Mouse (Mus musculus) MEL (cell line): ENCODE measurements around the gene Pom121l2. TPM values are rescaled to one million over a fixed set of nuclear protein-coding genes. Genes with fewer than 3 reads are reported as not detected.
A peak's percentile ranks its signal among the peaks of the same experiment; 100 is the strongest.

ENCODE experiments used
- DNase-seq: peaks from one replicate; pipeline ENCODE4 v3.0.0; 2011; ENCODE audit warnings: low read depth, low spot score
- H3K27ac ChIP-seq: 2 replicates; pipeline ENCODE4 v1.5.1; 2012; ENCODE audit warnings: low read depth, mild to moderate bottlenecking, control low read depth, low read length, moderate library complexity; ENCODE audit not compliant: control insufficient read depth
- H3K27me3 ChIP-seq, 2 experiments: fragments of 150-350 bp in 1 of 2; sonication (generic) in 1 of 2; 2 replicates each; pipeline ENCODE4 v1.6.1; 2012; ENCODE audit warnings: low read length in 2 of 2, mild to moderate bottlenecking in 2 of 2, improper control_type of control experiment in 1 of 2, moderate library complexity in 1 of 2; ENCODE audit not compliant: insufficient read depth in 2 of 2, control insufficient read depth in 1 of 2
- H3K36me3 ChIP-seq, 2 experiments: 2 replicates each; pipeline ENCODE4 v1.6.1; 2012 to 2014; ENCODE audit warnings: low read length in 2 of 2, improper control_type of control experiment in 1 of 2, inconsistent platforms in 1 of 2, mild to moderate bottlenecking in 1 of 2; ENCODE audit not compliant: insufficient read depth in 2 of 2, control insufficient read depth in 1 of 2
- H3K4me1 ChIP-seq, 2 experiments: fragments of 150-350 bp in 1 of 2; sonication (generic) in 1 of 2; 2 replicates each; pipeline ENCODE4 v1.6.1; 2012; ENCODE audit warnings: low read length in 2 of 2, improper control_type of control experiment in 1 of 2, mild to moderate bottlenecking in 1 of 2; ENCODE audit not compliant: insufficient read depth in 2 of 2, control insufficient read depth in 1 of 2
- H3K4me3 ChIP-seq, 2 experiments: fragments of 150-350 bp in 1 of 2; sonication (generic) in 1 of 2; 2 replicates each; pipeline ENCODE4 v1.5.1; 2012; ENCODE audit warnings: low read depth in 2 of 2, low read length in 2 of 2, mild to moderate bottlenecking in 2 of 2, moderate library complexity in 2 of 2, control low read depth in 1 of 2, improper control_type of control experiment in 1 of 2; ENCODE audit not compliant: control insufficient read depth in 1 of 2, insufficient read depth in 1 of 2
- H3K79me2 ChIP-seq: 2 replicates; pipeline ENCODE4 v1.6.1; 2012; ENCODE audit warnings: mild to moderate bottlenecking, low read length, moderate library complexity; ENCODE audit not compliant: control insufficient read depth, poor library complexity, insufficient read depth
- H3K9ac ChIP-seq: 2 replicates; pipeline ENCODE4 v1.6.1; 2012; ENCODE audit warnings: low read depth, mild to moderate bottlenecking, control low read depth, low read length, moderate library complexity; ENCODE audit not compliant: control insufficient read depth, poor library complexity, severe bottlenecking
- H3K9me3 ChIP-seq: fragments of 150-350 bp; sonication (generic); replicated peaks from 2 replicates; pipeline ENCODE4 v1.6.1; 2012; ENCODE audit warnings: mild to moderate bottlenecking, low read length, improper control_type of control experiment, moderate library complexity; ENCODE audit not compliant: insufficient read depth
- CHD1 ChIP-seq: IDR thresholded peaks from 2 replicates; pipeline ENCODE4 v1.6.1; 2012; ENCODE audit warnings: low read depth, mild to moderate bottlenecking, inconsistent platforms, low read length, improper control_type of control experiment
- CHD2 ChIP-seq: IDR thresholded peaks from 2 replicates; pipeline ENCODE4 v1.6.1; 2011; ENCODE audit warnings: low read length, improper control_type of control experiment
- E2F4 ChIP-seq: IDR thresholded peaks from 2 replicates; pipeline ENCODE4 v1.6.1; 2011; ENCODE audit warnings: low read depth, low read length, improper control_type of control experiment, borderline replicate concordance
- ELF1 ChIP-seq: IDR thresholded peaks from 2 replicates; pipeline ENCODE4 v1.6.1; 2014; ENCODE audit warnings: low read depth, mild to moderate bottlenecking, inconsistent platforms, low read length, improper control_type of control experiment, moderate library complexity
- EP300 ChIP-seq, 2 experiments: IDR thresholded peaks; 2 replicates each; pipeline ENCODE4 v1.6.1; 2011; ENCODE audit warnings: improper control_type of control experiment in 2 of 2, low read length in 2 of 2, low read depth in 1 of 2, mild to moderate bottlenecking in 1 of 2
- GABPA ChIP-seq: IDR thresholded peaks from 2 replicates; pipeline ENCODE4 v1.6.1; 2012; ENCODE audit warnings: low read depth, mild to moderate bottlenecking, inconsistent platforms, low read length, improper control_type of control experiment, moderate library complexity
- GATA1 ChIP-seq: IDR thresholded peaks from 2 replicates; pipeline ENCODE4 v1.6.1; 2011; ENCODE audit warnings: low read depth, low read length, improper control_type of control experiment
- HCFC1 ChIP-seq: IDR thresholded peaks from 2 replicates; pipeline ENCODE4 v1.6.1; 2012; ENCODE audit warnings: low read depth, mild to moderate bottlenecking, inconsistent platforms, low read length, improper control_type of control experiment, moderate library complexity
- KAT2A ChIP-seq: conservative IDR thresholded peaks from 2 replicates; pipeline ENCODE4 v1.6.1; 2012; ENCODE audit warnings: low read depth, low read length, improper control_type of control experiment, inconsistent platforms
- MAFK ChIP-seq: IDR thresholded peaks from 2 replicates; pipeline ENCODE4 v1.6.1; 2011; ENCODE audit warnings: low read depth, mild to moderate bottlenecking, low read length, improper control_type of control experiment, borderline replicate concordance
- MEF2A ChIP-seq: IDR thresholded peaks from 2 replicates; pipeline ENCODE4 v1.6.1; 2014; ENCODE audit warnings: low read depth, mild to moderate bottlenecking, inconsistent platforms, low read length, improper control_type of control experiment; ENCODE audit not compliant: poor library complexity, insufficient replicate concordance, severe bottlenecking; ENCODE audit errors: extremely low read depth
- MYB ChIP-seq: IDR thresholded peaks from 2 replicates; pipeline ENCODE4 v1.6.1; 2011; ENCODE audit warnings: mild to moderate bottlenecking, low read depth, low read length, improper control_type of control experiment
- MYC ChIP-seq: IDR thresholded peaks from 2 replicates; pipeline ENCODE4 v1.6.1; 2011; ENCODE audit warnings: low read depth, mild to moderate bottlenecking, low read length, improper control_type of control experiment, moderate library complexity
- NELFE ChIP-seq: IDR thresholded peaks from 2 replicates; pipeline ENCODE4 v1.6.1; 2011; ENCODE audit warnings: low read depth, low read length, improper control_type of control experiment
- NRF1 ChIP-seq: IDR thresholded peaks from 2 replicates; pipeline ENCODE4 v1.6.1; 2014; ENCODE audit warnings: low read depth, mild to moderate bottlenecking, inconsistent platforms, low read length, improper control_type of control experiment, moderate library complexity; ENCODE audit not compliant: poor library complexity, insufficient read depth, severe bottlenecking
- POLR2AphosphoS5 ChIP-seq: IDR thresholded peaks from 2 replicates; pipeline ENCODE4 v1.6.1; 2012; ENCODE audit warnings: low read depth, borderline replicate concordance, mild to moderate bottlenecking, inconsistent platforms, low read length, moderate library complexity, mixed read lengths
- RAD21 ChIP-seq: IDR thresholded peaks from 2 replicates; pipeline ENCODE4 v1.6.1; 2011; ENCODE audit warnings: mild to moderate bottlenecking, low read depth, low read length, improper control_type of control experiment
- SIN3A ChIP-seq: IDR thresholded peaks from 2 replicates; pipeline ENCODE4 v1.6.1; 2012; ENCODE audit warnings: low read length, improper control_type of control experiment, inconsistent platforms
- SMC3 ChIP-seq: IDR thresholded peaks from 2 replicates; pipeline ENCODE4 v1.6.1; 2011; ENCODE audit warnings: low read depth, low read length, improper control_type of control experiment
- TAL1 ChIP-seq: IDR thresholded peaks from 2 replicates; pipeline ENCODE4 v1.6.1; 2012; ENCODE audit warnings: mild to moderate bottlenecking, inconsistent platforms, low read length, moderate library complexity, mixed read lengths
- TBP ChIP-seq: IDR thresholded peaks from 2 replicates; pipeline ENCODE4 v1.8.0; 2011; ENCODE audit warnings: low read depth, low read length, improper control_type of control experiment
- UBTF ChIP-seq: IDR thresholded peaks from 2 replicates; pipeline ENCODE4 v1.6.1; 2012; ENCODE audit warnings: low read depth, mild to moderate bottlenecking, inconsistent platforms, low read length, improper control_type of control experiment, moderate library complexity, borderline replicate concordance; ENCODE audit not compliant: insufficient read depth
- USF1 ChIP-seq: IDR thresholded peaks from 2 replicates; pipeline ENCODE4 v1.6.1; 2014; ENCODE audit warnings: low read depth, mild to moderate bottlenecking, inconsistent platforms, low read length, improper control_type of control experiment, moderate library complexity
- USF2 ChIP-seq, 2 experiments: IDR thresholded peaks; 2 replicates each; pipeline ENCODE4 v1.6.1; 2011 to 2012; ENCODE audit warnings: improper control_type of control experiment in 2 of 2, low read length in 2 of 2, borderline replicate concordance in 1 of 2, inconsistent platforms in 1 of 2, low read depth in 1 of 2, mild to moderate bottlenecking in 1 of 2; ENCODE audit not compliant: insufficient read depth in 1 of 2
- ZKSCAN1 ChIP-seq: IDR thresholded peaks from 2 replicates; pipeline ENCODE4 v1.6.1; 2012; ENCODE audit warnings: low read depth, mild to moderate bottlenecking, inconsistent platforms, low read length, improper control_type of control experiment, moderate library complexity
- ZMIZ1 ChIP-seq: IDR thresholded peaks from 2 replicates; pipeline ENCODE4 v1.6.1; 2012; ENCODE audit warnings: low read depth, mild to moderate bottlenecking, inconsistent platforms, low read length, improper control_type of control experiment, moderate library complexity
- ZNF384 ChIP-seq: IDR thresholded peaks from 2 replicates; pipeline ENCODE4 v1.6.1; 2012; ENCODE audit warnings: low read depth, mild to moderate bottlenecking, inconsistent platforms, low read length, improper control_type of control experiment
- polyA plus RNA-seq, 2 experiments: library from polyadenylated mRNA; stranded (reverse) in 1 of 2; unstranded in 1 of 2; fragments of >175 nt in 1 of 2; fragments of >200 nt in 1 of 2; gene quantifications; 2 replicates each; pipeline versions ENCODE4 v1.2.1 to v1.2.4; 2012; ENCODE audit warnings: low replicate concordance in 2 of 2, low read depth in 1 of 2; ENCODE audit not compliant: insufficient read length in 2 of 2, insufficient read depth in 1 of 2, missing spikeins in 1 of 2
- total RNA-seq: library from RNA; depleted of rRNA; stranded (reverse); fragments of 300-350 nt; gene quantifications from 2 replicates; pipeline ENCODE4 v1.2.3, GENCODE M21; 2012

Gene Pom121l2
- total and polyA plus RNA-seq, 3 experiments, result not detected

DNA sequence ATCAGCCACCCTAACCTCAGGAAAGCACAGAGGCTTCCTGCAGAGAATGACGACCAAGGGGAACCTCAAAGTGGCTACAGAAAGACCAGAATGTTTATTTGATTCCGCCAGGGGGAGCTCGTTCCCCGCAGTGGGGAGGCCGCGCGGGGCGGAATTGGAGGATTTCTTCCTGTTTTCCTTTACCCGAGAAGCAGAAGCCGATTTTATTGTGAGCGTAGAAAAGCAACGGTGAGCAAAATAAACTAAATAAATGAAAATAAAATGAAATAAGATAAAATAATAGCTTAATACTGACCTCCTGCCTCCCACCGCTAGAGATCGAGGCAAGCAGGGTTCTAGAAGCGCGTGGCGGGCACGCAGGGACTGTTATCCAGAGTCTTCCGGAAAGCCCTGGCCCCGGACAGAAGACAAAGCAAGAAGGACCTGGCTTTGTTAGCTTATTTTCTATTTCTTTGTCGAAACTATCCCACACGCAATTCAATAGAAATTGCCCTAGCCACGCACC, 6.7 kb upstream of the Pom121l2 start (continued):
- TF ChIP-seq ZKSCAN1, result no peak
- TF ChIP-seq HCFC1, result peak; percentile 71
- TF ChIP-seq, all 39 proteins: peak for 19

DNA sequence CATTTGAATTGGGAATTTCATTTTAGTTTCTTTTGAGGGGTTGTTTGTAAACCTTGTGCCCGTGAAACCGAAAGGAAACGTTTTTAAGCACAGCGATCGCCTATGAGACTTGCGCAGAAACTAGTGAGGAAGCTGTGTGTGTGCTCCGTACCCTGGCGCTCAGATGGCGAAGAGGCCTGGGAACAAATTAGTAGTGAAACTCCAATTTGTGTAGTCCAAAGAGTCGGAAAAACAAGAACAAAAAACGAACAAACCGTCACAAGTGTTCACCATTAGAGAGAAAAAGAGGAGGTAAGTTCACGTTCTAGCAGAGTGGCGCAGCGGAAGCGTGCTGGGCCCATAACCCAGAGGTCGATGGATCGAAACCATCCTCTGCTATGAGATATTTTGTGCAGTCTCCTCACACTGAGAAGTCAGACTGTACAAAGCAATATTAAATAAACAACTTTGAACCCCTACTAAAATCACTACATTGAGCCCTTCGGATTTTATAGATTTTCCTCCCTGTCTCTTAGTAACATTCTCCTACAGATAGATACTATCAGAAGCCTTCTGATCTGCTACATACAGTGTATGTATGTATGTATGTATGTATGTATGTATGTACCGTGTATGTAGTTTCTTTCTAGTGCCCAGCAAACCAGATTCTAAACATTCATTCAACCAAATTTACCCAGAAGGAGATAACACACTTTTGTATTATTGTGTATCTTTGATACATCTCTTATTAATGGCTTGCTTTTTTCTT, 6.1 kb upstream of the Pom121l2 start:
- peak overlapping the region; percentile 62 to 100 for H3K4me3 ChIP-seq
- no peaks in the 10 kb centered on the region for H3K36me3 ChIP-seq
- H3K9ac ChIP-seq, result peak overlapping the region; percentile 98
- H3K27ac ChIP-seq, result peak overlapping the region; percentile 89
- no peaks in the 10 kb centered on the region; the same call in 1 of the 2 replicates for H3K79me2 ChIP-seq
- no peaks in the 10 kb centered on the region for H3K9me3 ChIP-seq
- no peaks in the 10 kb centered on the region for H3K27me3 ChIP-seq
- TF ChIP-seq EP300 (IDR thresholded peaks at IDR 0.05; ENCODE audit: low read depth in 1 of 2, low read length in 2 of 2) (no peak), ELF1 (no peak; the same call in 1 of the 2 replicates), ZMIZ1 (no peak), MEF2A (no peak), TBP (peak; percentile 100), KAT2A (no peak), ZNF384 (no peak), TAL1 (no peak), POLR2AphosphoS5 (no peak), CHD2 (no peak), GATA1 (peak; percentile 36; the same call in 1 of the 2 replicates), MYB (peak; percentile 59; the same call in 1 of the 2 replicates), ZKSCAN1 (no peak), E2F4 (no peak; the same call in 1 of the 2 replicates), MAFK (peak; percentile 97), SIN3A (no peak)
- DNase-seq, result peak; percentile 83
- H3K4me1 ChIP-seq, result no peaks in the 10 kb centered on the region

DNA sequence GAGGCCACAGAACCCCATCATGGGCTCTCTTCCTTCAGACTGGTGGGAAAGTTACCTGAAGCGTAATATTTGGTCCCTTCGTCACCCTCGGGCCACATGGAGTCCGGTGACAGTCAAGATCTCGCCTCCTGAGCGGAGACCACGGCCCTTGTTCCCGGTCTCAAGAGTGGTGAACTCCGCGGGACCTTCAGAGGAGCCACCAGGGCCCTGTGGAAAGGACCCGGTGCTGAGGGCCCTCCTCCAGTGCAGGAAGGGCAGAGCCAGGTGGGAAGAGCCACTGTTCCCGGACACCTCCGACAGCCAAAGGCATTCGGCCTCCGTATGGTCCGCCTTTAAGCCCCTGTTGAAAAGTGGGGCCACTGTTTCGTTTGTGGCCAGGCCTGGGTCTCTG, 804 bp downstream of the Pom121l2 start:
- H3K36me3 ChIP-seq, result no peaks in the 10 kb centered on the region
- no peak overlapping the region for H3K9ac ChIP-seq
- no peak overlapping the region for H3K27ac ChIP-seq
- H3K79me2 ChIP-seq, result no peaks in the 10 kb centered on the region
- no peaks in the 10 kb centered on the region for H3K27me3 ChIP-seq
- DNase-seq, result no peak
- H3K4me1 ChIP-seq, result no peaks in the 10 kb centered on the region
- TF ChIP-seq UBTF (no peak), NRF1 (no peak), SMC3 (no peak), USF1 (no peak), RAD21 (no peak), USF2 (IDR thresholded peaks at IDR 0.05; ENCODE audit: borderline replicate concordance in 1 of 2, insufficient read depth in 1 of 2, low read depth in 1 of 2, low read length in 2 of 2) (no peak), NELFE (no peak), E2F4 (no peak), CHD1 (no peak), GABPA (no peak), GATA1 (no peak), MYB (no peak), ELF1 (no peak), MYC (no peak)
- H3K4me3 ChIP-seq, result no peak overlapping the region
- H3K9me3 ChIP-seq, result no peaks in the 10 kb centered on the region
